Mouse (Mus musculus) liver, embryonic 12.5 days (tissue): Measurements from ENCODE around the gene Ptprb. TPM values are rescaled to one million over a fixed set of nuclear protein-coding genes. Genes with fewer than 3 reads are reported as not detected.

Experiments used
- ATAC-seq: fragments of 200-750 bp; cut with Nextera tagmentation; 2 replicates; pipeline ENCODE4 v1.8.0; 2017; ENCODE audit warnings: moderate number of reproducible peaks, mild to moderate bottlenecking, moderate library complexity
- H3K27ac ChIP-seq: fragments of 300-500 bp; sonication (generic); 2 replicates; pipeline ENCODE4 v1.5.1; 2016; ENCODE audit warnings: mild to moderate bottlenecking
- H3K27me3 ChIP-seq: fragments of 300-500 bp; sonication (generic); replicated peaks from 2 replicates; pipeline ENCODE4 v1.6.1; 2016; ENCODE audit warnings: mild to moderate bottlenecking, moderate library complexity
- H3K36me3 ChIP-seq: fragments of 300-500 bp; sonication (generic); 2 replicates; pipeline ENCODE4 v1.6.1; 2016; ENCODE audit warnings: mild to moderate bottlenecking, moderate library complexity
- H3K4me1 ChIP-seq: fragments of 300-500 bp; sonication (generic); 2 replicates; pipeline ENCODE4 v1.6.1; 2016
- H3K4me2 ChIP-seq: fragments of 300-500 bp; sonication (generic); 2 replicates; pipeline ENCODE4 v1.6.1; 2016; ENCODE audit warnings: mild to moderate bottlenecking, moderate library complexity
- H3K4me3 ChIP-seq: fragments of 300-500 bp; sonication (generic); 2 replicates; pipeline ENCODE4 v1.5.1; 2016; ENCODE audit warnings: mild to moderate bottlenecking, moderate library complexity
- H3K9ac ChIP-seq: fragments of 300-500 bp; sonication (generic); 2 replicates; pipeline ENCODE4 v1.6.1; 2016; ENCODE audit warnings: mild to moderate bottlenecking, moderate library complexity
- H3K9me3 ChIP-seq: fragments of 300-500 bp; sonication (generic); replicated peaks from 2 replicates; pipeline ENCODE4 v1.6.1; 2016; ENCODE audit warnings: mild to moderate bottlenecking, moderate library complexity
- WGBS: fragments of 180-500 bp; shearing (Covaris S2); methylation state at CpG from one replicate; pipeline ENCODE4 v1.1.7; 2016; ENCODE audit not compliant: insufficient replicate concordance; 5-methylcytosine and 5-hydroxymethylcytosine counted together
- polyA plus RNA-seq: library from polyadenylated mRNA; unstranded; fragments of >200 nt; fragmentation: Nextera tagmentation; extraction: Ambion mirVana; gene quantifications from 2 replicates; pipeline ENCODE4 v1.2.1, GENCODE M21; 2016

The Ptprb gene
- polyA plus RNA-seq, 1 experiment from 2014 or later, result 2.4 TPM

- H3K9me3 ChIP-seq, result no peaks in the 10 kb centered on the region
- 52% methylated on average over 7 of the region's 7 CpGs for WGBS
- no peaks in the 10 kb centered on the region for H3K36me3 ChIP-seq
- no peaks in the 10 kb centered on the region for H3K4me1 ChIP-seq
- no peak overlapping the region for H3K27ac ChIP-seq
- no peaks in the 10 kb centered on the region for H3K27me3 ChIP-seq
- no peak overlapping the region for H3K4me3 ChIP-seq
- H3K4me2 ChIP-seq, result no peak overlapping the region
- ATAC-seq, result no peak
- no peak overlapping the region for H3K9ac ChIP-seq
Measured at GRCm38 (mm10) chr10:116386391-116386885, 111.1 kb downstream of the Ptprb start.

DNA sequence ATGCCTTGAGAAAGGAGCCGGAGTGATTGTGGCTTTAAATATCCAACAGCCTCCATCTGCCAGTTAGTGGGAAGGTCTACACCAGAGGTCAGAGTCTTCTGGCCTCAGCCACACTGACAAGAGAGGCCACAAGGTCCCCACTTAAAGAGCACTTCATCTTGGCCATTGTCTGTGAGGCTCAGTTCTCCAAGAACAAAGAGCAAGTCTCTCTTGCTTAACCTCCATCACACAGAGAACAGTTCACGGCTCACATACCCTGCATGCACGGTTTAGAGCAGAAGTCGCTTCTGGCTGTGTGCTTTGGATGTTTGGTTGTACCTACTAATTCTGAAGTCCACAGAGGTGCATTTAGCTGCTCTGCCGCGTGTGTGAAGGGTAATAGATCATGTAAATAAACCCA, 113.5 kb downstream of the Ptprb start:
- H3K36me3 ChIP-seq, result no peaks in the 10 kb centered on the region
- 72% methylated on average over 6 of the region's 6 CpGs for WGBS
- no peak overlapping the region for H3K27ac ChIP-seq
- no peak overlapping the region for H3K9ac ChIP-seq
- H3K27me3 ChIP-seq, result no peaks in the 10 kb centered on the region
- ATAC-seq, result no peak
- H3K4me1 ChIP-seq, result no peaks in the 10 kb centered on the region
- H3K4me3 ChIP-seq, result no peak overlapping the region
- no peak overlapping the region for H3K4me2 ChIP-seq
- no peaks in the 10 kb centered on the region for H3K9me3 ChIP-seq

GRCm38 (mm10) chr10:116393790-116394475, 118.6 kb downstream of the Ptprb start:
- Histone ChIP-seq H3K4me1 (peaks cover 8% of the 10 kb centered on the region; the same call in 1 of the 2 replicates), H3K27me3 (no peaks in the 10 kb centered on the region), H3K27ac (no peak overlapping the region), H3K36me3 (no peaks in the 10 kb centered on the region), H3K4me2 (no peak overlapping the region), H3K4me3 (no peak overlapping the region), H3K9me3 (no peaks in the 10 kb centered on the region), H3K9ac (no peak overlapping the region)
- WGBS, result 65% methylated on average over 9 of the region's 9 CpGs
- no peak for ATAC-seq

DNA sequence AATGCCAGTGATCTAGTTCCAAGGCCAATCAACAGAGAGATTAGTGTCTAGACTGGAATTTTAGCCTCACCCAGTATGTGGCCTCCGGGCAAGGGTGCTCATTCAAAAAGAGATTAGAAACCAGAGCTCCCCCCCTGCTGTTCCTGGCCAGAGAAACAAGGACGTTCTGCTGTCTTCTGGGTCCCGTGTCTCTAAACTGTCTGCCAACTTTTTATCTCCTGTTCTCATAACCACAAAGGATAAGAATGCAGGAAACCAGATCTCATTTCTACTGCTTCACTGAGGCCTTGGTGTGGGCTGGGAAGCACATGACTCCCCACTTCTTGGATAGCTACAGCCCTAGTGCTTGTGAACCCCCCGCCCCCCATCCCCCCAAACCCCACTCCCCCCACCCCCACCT, 119.3 kb downstream of the Ptprb start:
- WGBS, result 6% methylated on average over 4 of the region's 4 CpGs
- Histone ChIP-seq H3K9ac (no peak overlapping the region), H3K4me2 (no peak overlapping the region), H3K27ac (no peak overlapping the region), H3K27me3 (no peaks in the 10 kb centered on the region), H3K36me3 (no peaks in the 10 kb centered on the region), H3K4me1 (peaks cover 8% of the 10 kb centered on the region; the same call in 1 of the 2 replicates), H3K9me3 (no peaks in the 10 kb centered on the region), H3K4me3 (no peak overlapping the region)
- no peak; the same call in 1 of the 2 replicates for ATAC-seq

- no peak overlapping the region for H3K9ac ChIP-seq
- no peaks in the 10 kb centered on the region for H3K36me3 ChIP-seq
- H3K27me3 ChIP-seq, result no peaks in the 10 kb centered on the region
- peaks cover 8% of the 10 kb centered on the region; the same call in 1 of the 2 replicates for H3K4me1 ChIP-seq
- WGBS, result 61% methylated on average over 5 of the region's 5 CpGs
- no peak for ATAC-seq
- no peak overlapping the region for H3K4me3 ChIP-seq
- H3K9me3 ChIP-seq, result no peaks in the 10 kb centered on the region
- H3K27ac ChIP-seq, result no peak overlapping the region
- no peak overlapping the region for H3K4me2 ChIP-seq
Measured at GRCm38 (mm10) chr10:116396279-116396678, 121.0 kb downstream of the Ptprb start.

DNA sequence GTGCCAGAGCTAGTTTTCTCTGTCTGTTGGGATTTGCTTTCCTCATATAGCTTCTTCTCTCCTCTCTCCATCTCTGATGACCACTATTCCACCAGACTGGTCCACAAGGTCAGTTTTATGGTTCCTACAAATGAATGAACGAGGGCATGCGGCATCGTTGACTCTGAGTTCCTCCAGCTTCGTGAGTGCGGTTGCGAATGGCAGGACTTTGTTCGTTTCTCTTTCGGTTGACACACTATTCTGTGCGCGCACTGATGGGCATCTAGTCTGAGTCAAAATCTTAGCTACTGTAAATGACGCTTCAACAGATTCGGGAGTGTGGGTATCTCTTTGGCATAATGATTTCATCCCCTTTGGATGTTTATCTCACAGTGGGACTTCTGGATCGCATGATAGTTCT, 121.6 kb downstream of the Ptprb start:
- WGBS, result 69% methylated on average over 13 of the region's 13 CpGs
- ATAC-seq, result no peak
- no peaks in the 10 kb centered on the region for H3K27me3 ChIP-seq
- H3K9me3 ChIP-seq, result no peaks in the 10 kb centered on the region
- H3K27ac ChIP-seq, result no peak overlapping the region
- no peak overlapping the region for H3K4me3 ChIP-seq
- no peak overlapping the region for H3K4me2 ChIP-seq
- peaks cover 8% of the 10 kb centered on the region; the same call in 1 of the 2 replicates for H3K4me1 ChIP-seq
- H3K9ac ChIP-seq, result no peak overlapping the region
- H3K36me3 ChIP-seq, result no peaks in the 10 kb centered on the region

DNA sequence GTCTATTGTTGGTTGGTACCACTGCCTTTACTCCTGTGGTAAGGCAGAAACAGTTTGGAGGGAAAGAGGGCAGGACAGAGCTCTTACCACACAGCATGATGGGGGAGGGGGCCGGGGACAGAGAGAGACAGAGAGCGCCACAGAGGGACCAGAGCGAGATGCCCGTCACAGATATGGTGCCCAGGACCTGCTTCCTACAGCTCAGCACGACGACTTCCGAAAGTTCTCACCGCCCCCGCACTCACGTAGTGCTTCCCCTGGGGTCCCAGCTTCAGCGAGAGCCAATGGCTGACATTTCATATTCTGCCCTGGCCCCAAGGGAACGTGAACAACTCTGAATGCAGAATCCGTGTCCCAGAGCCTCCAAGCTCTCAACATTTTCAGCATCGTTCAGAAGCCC, 122.2 kb downstream of the Ptprb start:
- Histone ChIP-seq H3K9ac (no peak overlapping the region), H3K4me3 (no peak overlapping the region), H3K36me3 (no peaks in the 10 kb centered on the region), H3K4me2 (peak overlapping the region; percentile 34), H3K4me1 (peaks cover 8% of the 10 kb centered on the region; the same call in 1 of the 2 replicates), H3K27ac (no peak overlapping the region), H3K9me3 (no peaks in the 10 kb centered on the region), H3K27me3 (no peaks in the 10 kb centered on the region)
- WGBS, result 16% methylated on average over 14 of the region's 14 CpGs
- ATAC-seq, result no peak

- Histone ChIP-seq H3K27me3 (no peaks in the 10 kb centered on the region), H3K9ac (no peak overlapping the region), H3K4me3 (no peak overlapping the region), H3K4me1 (peaks cover 8% of the 10 kb centered on the region; the same call in 1 of the 2 replicates), H3K4me2 (peak overlapping the region; percentile 34), H3K9me3 (no peaks in the 10 kb centered on the region), H3K27ac (no peak overlapping the region), H3K36me3 (no peaks in the 10 kb centered on the region)
- 54% methylated on average over 12 of the region's 12 CpGs for WGBS
- no peak for ATAC-seq
Measured at GRCm38 (mm10) chr10:116397973-116398372, 122.7 kb downstream of the Ptprb start.

- no peak for ATAC-seq
- Histone ChIP-seq H3K27ac (no peak overlapping the region), H3K4me2 (no peak overlapping the region), H3K4me3 (no peak overlapping the region), H3K36me3 (no peaks in the 10 kb centered on the region), H3K9me3 (no peaks in the 10 kb centered on the region), H3K27me3 (no peaks in the 10 kb centered on the region), H3K4me1 (no peaks in the 10 kb centered on the region), H3K9ac (no peak overlapping the region)
- WGBS, result 72% methylated on average over 6 of the region's 6 CpGs
Measured at GRCm38 (mm10) chr10:116402742-116403425, 127.6 kb downstream of the Ptprb start.

- Histone ChIP-seq H3K9me3 (no peaks in the 10 kb centered on the region), H3K4me2 (no peak overlapping the region), H3K36me3 (no peaks in the 10 kb centered on the region), H3K27ac (no peak overlapping the region), H3K4me3 (no peak overlapping the region), H3K27me3 (no peaks in the 10 kb centered on the region), H3K4me1 (no peaks in the 10 kb centered on the region), H3K9ac (no peak overlapping the region)
- ATAC-seq, result no peak
- WGBS, result 59% methylated on average over 4 of the region's 4 CpGs
Measured at GRCm38 (mm10) chr10:116403679-116404078, 128.4 kb downstream of the Ptprb start.

DNA sequence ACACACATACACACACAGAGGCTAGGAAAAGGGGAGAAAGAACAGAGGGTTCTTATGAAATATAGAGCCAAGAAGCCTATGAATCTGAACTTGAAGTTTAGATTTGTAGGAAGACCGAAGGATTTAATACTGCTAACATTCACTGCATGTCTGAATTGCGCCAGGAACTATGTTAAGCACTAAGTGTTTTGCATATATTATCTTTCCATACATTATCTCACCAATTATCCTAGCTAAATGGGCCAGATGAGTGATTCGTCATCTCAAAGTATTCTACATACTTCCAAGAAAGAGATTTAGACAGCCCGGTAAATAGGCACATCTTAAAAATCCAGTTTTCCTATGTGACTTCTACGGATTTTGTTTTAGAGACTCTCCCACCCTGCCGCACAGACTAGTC, 129.7 kb downstream of the Ptprb start:
- Histone ChIP-seq H3K9me3 (no peaks in the 10 kb centered on the region), H3K4me1 (no peaks in the 10 kb centered on the region), H3K4me2 (no peak overlapping the region), H3K27ac (no peak overlapping the region), H3K4me3 (no peak overlapping the region), H3K27me3 (no peaks in the 10 kb centered on the region), H3K9ac (no peak overlapping the region), H3K36me3 (no peaks in the 10 kb centered on the region)
- no peak for ATAC-seq
- WGBS, result 83% methylated on average over 6 of the region's 6 CpGs

GRCm38 (mm10) chr10:116407684-116408359, 132.5 kb downstream of the Ptprb start:
- H3K4me1 ChIP-seq, result no peaks in the 10 kb centered on the region
- no peak overlapping the region for H3K27ac ChIP-seq
- H3K4me2 ChIP-seq, result no peak overlapping the region
- ATAC-seq, result no peak
- no peaks in the 10 kb centered on the region for H3K36me3 ChIP-seq
- H3K9me3 ChIP-seq, result no peaks in the 10 kb centered on the region
- WGBS, result 60% methylated on average over 19 of the region's 19 CpGs
- no peak overlapping the region for H3K9ac ChIP-seq
- H3K4me3 ChIP-seq, result no peak overlapping the region
- H3K27me3 ChIP-seq, result no peaks in the 10 kb centered on the region
